44 mouse cellular contexts compared by ENCODE assay signal in the genomic region with DNA sequence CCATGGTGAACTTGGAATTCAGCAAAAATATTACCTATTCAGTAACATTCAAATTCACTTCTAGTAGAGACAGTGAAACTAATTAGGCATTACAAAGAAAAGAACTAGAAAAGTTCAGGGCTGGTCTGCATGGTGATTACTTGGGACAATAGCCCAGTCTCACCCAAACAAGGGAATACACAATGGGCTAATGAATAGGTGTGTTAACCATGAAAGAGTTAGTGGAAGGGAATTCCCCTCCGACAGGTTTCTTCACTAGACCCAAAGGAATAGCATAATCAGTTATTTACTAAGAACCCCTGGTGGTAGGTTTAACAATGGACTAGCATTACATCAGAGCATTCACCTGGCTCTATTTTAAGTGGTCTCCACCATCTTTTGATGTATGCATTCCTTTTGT. TPM values are rescaled to one million over a fixed set of nuclear protein-coding genes. Genes with fewer than 3 reads are reported as not detected.
DNase-seq lines count a peak whose midpoint lies in the region; ATAC-seq lines count a peak whose summit lies in the region.
"Had no signal": no experiment of that assay in that cellular context is flagged by ENCODE, and none has a peak within 500 bp of the region (broad histone marks: within the 10 kb centered on the region; RNA-seq: fewer than 3 reads in every experiment).

No protein-coding gene starts in this region.

- H3K36me3 ChIP-seq in hindbrain, embryonic 16.5 days (ENCODE audit: control insufficient read depth, insufficient read depth, low read length): no peaks in the 10 kb centered on the region
- H3K36me3 ChIP-seq: embryonic facial prominence, embryonic 12.5 days; forebrain, embryonic 10.5 days; forebrain, embryonic 15.5 days; heart, embryonic 13.5 days; hindbrain, embryonic 15.5 days; limb, embryonic 10.5 days; limb, embryonic 15.5 days; midbrain, embryonic 10.5 days; midbrain, embryonic 15.5 days had no signal

- H3K9ac ChIP-seq in hindbrain, embryonic 16.5 days (ENCODE audit: low read depth, low read length): no peak overlapping the region
- H3K9ac ChIP-seq: embryonic facial prominence, embryonic 12.5 days; forebrain, embryonic 15.5 days; heart, embryonic 13.5 days; hindbrain, embryonic 15.5 days; limb, embryonic 15.5 days; liver, embryonic 14.5 days; midbrain, embryonic 15.5 days had no signal

- no peaks in the 10 kb centered on the region for H3K4me1 ChIP-seq in hindbrain, embryonic 16.5 days (ENCODE audit: control insufficient read depth, insufficient read depth, low read depth, low read length)
- H3K4me1 ChIP-seq: embryonic facial prominence, embryonic 12.5 days; forebrain, embryonic 10.5 days; forebrain, embryonic 15.5 days; heart, embryonic 13.5 days; hindbrain, embryonic 15.5 days; limb, embryonic 10.5 days; limb, embryonic 15.5 days; midbrain, embryonic 10.5 days; midbrain, embryonic 15.5 days had no signal

- H3K4me3 ChIP-seq in hindbrain, embryonic 16.5 days (ENCODE audit: low read length): no peak overlapping the region
- H3K4me3 ChIP-seq: embryonic facial prominence, embryonic 12.5 days; forebrain, embryonic 10.5 days; forebrain, embryonic 15.5 days; gastrocnemius, adult 2 months; heart, adult 2 months; heart, embryonic 13.5 days; hindbrain, embryonic 15.5 days; limb, embryonic 10.5 days; limb, embryonic 15.5 days; midbrain, embryonic 10.5 days; midbrain, embryonic 15.5 days had no signal

- ATAC-seq in hindbrain, embryonic 16.5 days: no peak
- ATAC-seq: forebrain, embryonic 15.5 days; intestine, embryonic 16.5 days; midbrain, embryonic 15.5 days; Patski had no signal

- H3K9me3 ChIP-seq in hindbrain, embryonic 16.5 days (ENCODE audit: control insufficient read depth, low read length): no peaks in the 10 kb centered on the region
- H3K9me3 ChIP-seq: forebrain, embryonic 10.5 days; forebrain, embryonic 15.5 days; heart, embryonic 13.5 days; hindbrain, embryonic 15.5 days; limb, embryonic 10.5 days; limb, embryonic 15.5 days; midbrain, embryonic 10.5 days; midbrain, embryonic 15.5 days had no signal

- H3K4me2 ChIP-seq in hindbrain, embryonic 16.5 days (ENCODE audit: low read length): no peak overlapping the region
- H3K4me2 ChIP-seq: embryonic facial prominence, embryonic 12.5 days; forebrain, embryonic 15.5 days; heart, embryonic 13.5 days; hindbrain, embryonic 15.5 days; limb, embryonic 15.5 days; midbrain, embryonic 15.5 days had no signal

- H3K27ac ChIP-seq in hindbrain, embryonic 16.5 days (ENCODE audit: low read depth, low read length): no peak overlapping the region
- H3K27ac ChIP-seq: embryonic facial prominence, embryonic 12.5 days; forebrain, embryonic 10.5 days; forebrain, embryonic 15.5 days; gastrocnemius, adult 2 months; heart, adult 2 months; heart, embryonic 13.5 days; hindbrain, embryonic 15.5 days; kidney, postnatal 0 days; limb, embryonic 10.5 days; limb, embryonic 15.5 days; liver, embryonic 14.5 days; midbrain, embryonic 10.5 days; midbrain, embryonic 15.5 days had no signal

- H3K27me3 ChIP-seq in hindbrain, embryonic 16.5 days (replicated peaks; ENCODE audit: control insufficient read depth, insufficient read depth, low read length): no peaks in the 10 kb centered on the region
- H3K27me3 ChIP-seq: embryonic facial prominence, embryonic 12.5 days; forebrain, embryonic 15.5 days; heart, embryonic 13.5 days; hindbrain, embryonic 15.5 days; limb, embryonic 15.5 days; midbrain, embryonic 15.5 days; Patski had no signal

- DNase-seq in CD4-positive helper T cell, adult 2 months (ENCODE audit: low read depth, low spot score): peak; percentile 23
- DNase-seq in ES-CJ7 (ENCODE audit: low read depth, low spot score) (peak; percentile 48), ZHBTc4 (ENCODE audit: low read depth, low spot score) (peak; percentile 56)
- DNase-seq in naive thymus-derived CD4-positive, alpha-beta T cell, adult 2 months (ENCODE audit: low read depth): peak; percentile 37
- DNase-seq in layer of hippocampus, postnatal 25 days (ENCODE audit: extremely low spot score in 1 of 2, low spot score in 1 of 2): no peak
- DNase-seq in lung, postnatal 36 days: no peak
- DNase-seq: adrenal gland, postnatal 14 days; cerebellum, adult 11 months; cerebellum, adult 9-11 months; embryo, embryonic 11 days; gastrocnemius, adult 2 months; heart, adult 2 months; heart, postnatal 10 days; kidney, adult 8-10 months; kidney, postnatal 4 days; layer of hippocampus, postnatal 36 days; lung, adult 2 months; lung, postnatal 10 days; right cerebral cortex, postnatal 25 days; thymus, postnatal 25 days had no signal

- 58% methylated on average over 1 of the region's 1 CpGs for WGBS in hindbrain, embryonic 16.5 days

RNA-seq across cellular contexts. Expression of gene Olfr693, which starts 35.1 kb away (rescaled TPM):
- polyA plus RNA-seq in hindbrain, embryonic 16.5 days (2015; fragmentation: Nextera tagmentation; extraction: Ambion mirVana): not detected in 2 replicates
- total RNA-seq in layer of hippocampus, postnatal 25 days (2021): not detected
- total RNA-seq: adrenal gland, postnatal 14 days; gastrocnemius, adult 2 months; gastrocnemius, postnatal 4 days; heart, adult 2 months; heart, postnatal 10 days; hematopoietic stem cell, adult 5-6 weeks; layer of hippocampus, adult 8-10 months; layer of hippocampus, postnatal 36 days; left cerebral cortex, postnatal 10 days; megakaryocyte progenitor cell, adult 5-6 weeks; MEL; neutrophil, adult 5-6 weeks had no signal
- polyA plus RNA-seq: embryonic facial prominence, embryonic 12.5 days; forebrain, embryonic 10.5 days; forebrain, embryonic 15.5 days; heart, adult 2 months; heart, embryonic 13.5 days; hindbrain, embryonic 15.5 days; intestine, embryonic 16.5 days; kidney, postnatal 0 days; limb, embryonic 10.5 days; limb, embryonic 15.5 days; liver, embryonic 14.5 days; lung, adult 2 months; midbrain, embryonic 10.5 days; neural tube, embryonic 11.5 days; Patski; stomach, embryonic 14.5 days had no signal

RNA-seq across cellular contexts. Expression of gene Olfr694, which starts 46.4 kb away (rescaled TPM):
- not detected in 2 replicates for polyA plus RNA-seq in hindbrain, embryonic 16.5 days (2015; fragmentation: Nextera tagmentation; extraction: Ambion mirVana)
- total RNA-seq in layer of hippocampus, postnatal 25 days (2021): not detected
- total RNA-seq: adrenal gland, postnatal 14 days; gastrocnemius, adult 2 months; gastrocnemius, postnatal 4 days; heart, adult 2 months; heart, postnatal 10 days; hematopoietic stem cell, adult 5-6 weeks; layer of hippocampus, adult 8-10 months; layer of hippocampus, postnatal 36 days; left cerebral cortex, postnatal 10 days; megakaryocyte progenitor cell, adult 5-6 weeks; MEL; neutrophil, adult 5-6 weeks had no signal
- polyA plus RNA-seq: embryonic facial prominence, embryonic 12.5 days; forebrain, embryonic 10.5 days; forebrain, embryonic 15.5 days; heart, adult 2 months; heart, embryonic 13.5 days; hindbrain, embryonic 15.5 days; intestine, embryonic 16.5 days; kidney, postnatal 0 days; limb, embryonic 10.5 days; limb, embryonic 15.5 days; liver, embryonic 14.5 days; lung, adult 2 months; midbrain, embryonic 10.5 days; midbrain, embryonic 15.5 days; neural tube, embryonic 11.5 days; Patski; stomach, embryonic 14.5 days; testis, adult 2 months had no signal

Comparison
In these comparisons a context has a peak if more than half of its experiments do, and no peak if none do; other contexts are left out.
1. DNase-seq: peak in CD4-positive helper T cell, adult 2 months (single experiment), ES-CJ7 (single experiment), ZHBTc4 (single experiment) and naive thymus-derived CD4-positive, alpha-beta T cell, adult 2 months (single experiment); none in layer of hippocampus, postnatal 25 days (0 of 2) and lung, postnatal 36 days (single experiment).